Mouse (Mus musculus) Patski (cell line): ENCODE results near the gene Med31. TPM values are rescaled to one million over a fixed set of nuclear protein-coding genes. Genes with fewer than 3 reads are reported as not detected.

ENCODE experiments used
- ATAC-seq: fragments of 100-300 bp; one replicate; pipeline ENCODE4 v1.8.0; 2021
- CTCF ChIA-PET: fragments of 350-600 bp; sonication (Branson Sonifier 250); formaldehyde crosslinking; loops from one replicate; lab custom pipeline; 2022; ENCODE audit warnings: inconsistent platforms; lab: Charles Lee
- POLR2A ChIA-PET: fragments of 350-600 bp; sonication (Branson Sonifier 250); formaldehyde crosslinking; loops from one replicate; lab custom pipeline; 2022; ENCODE audit warnings: antibody characterized with exemption, inconsistent platforms; lab: Charles Lee
- DNase-seq: peaks from one replicate; pipeline ENCODE4 v3.0.0-alpha.2; 2011; ENCODE audit warnings: low read depth, low spot score
- H3K27me3 ChIP-seq: fragments of 371-371 bp; one replicate; pipeline ENCODE4 v1.5.1; 2021
- CTCF ChIP-seq: fragments of 100-300 bp; IDR thresholded peaks from one replicate; pipeline ENCODE4 v1.5.1; 2021
- in situ Hi-C: fragments of 300-500 bp; cut with MboI; formaldehyde crosslinking; loops from 3 replicates; pipeline ENCODE4 v1.11.1; 2018; ENCODE audit warnings: low pct_unique_long_range_greater_than_20kb, mixed read lengths
- polyA plus RNA-seq: library from polyadenylated mRNA; unstranded; gene quantifications from one replicate; pipeline ENCODE4 v1.2.3, GENCODE M21; 2021

Med31 gene
- polyA plus RNA-seq, 1 experiment from 2014 or later: 24.1 TPM

- TF ChIP-seq CTCF: no peak
- no peak for DNase-seq
- in situ Hi-C loops: loop anchor here (5.0 kb wide), 1 partner anchor 154 kb away; no protein-coding TSS in a partner anchor
Observed at GRCm38 (mm10) chr11:72206341-72207203, 8.8 kb downstream of the Med31 start, which contains the start of gene Gm43951. TSS of gene Gm43951 (minus strand) at chr11:72206840.

GRCm38 (mm10) chr11:72205256-72205655, 10.1 kb downstream of the Med31 start:
- DNase-seq (no peak), ATAC-seq (no peak)
- no peak for TF ChIP-seq CTCF
- ChIA-PET POLR2A (interaction anchor here (0.6 to 0.8 kb wide), 2 partner anchors 17 to 59 kb away, joined by 4 read pairs; no protein-coding TSS in a partner anchor), CTCF (interaction anchor here (0.6 to 2.2 kb wide), 4 partner anchors 14 to 153 kb away, joined by 3 to 9 read pairs (median 3); no protein-coding TSS in a partner anchor)
- in situ Hi-C loops: loop anchor here (5.0 kb wide), 1 partner anchor 153 kb away; no protein-coding TSS in a partner anchor
- H3K27me3 ChIP-seq: no peaks in the 10 kb centered on the region

More at GRCm38 (mm10) chr11:72206341-72207203, 8.8 kb downstream of the Med31 start, which contains the start of gene Gm43951:
- no peaks in the 10 kb centered on the region for H3K27me3 ChIP-seq
- ChIA-PET POLR2A (interaction anchor here (1.4 kb wide), 1 partner anchor 12 kb away, joined by 3 read pairs; no protein-coding TSS in a partner anchor), CTCF (interaction anchor here (1.3 to 2.2 kb wide), 3 partner anchors 20 to 154 kb away, joined by 3 to 9 read pairs (median 3); no protein-coding TSS in a partner anchor)
- peak; percentile 67 for ATAC-seq

- ChIA-PET POLR2A (no interaction called here), CTCF (interaction anchor here (3.5 kb wide), 1 partner anchor 16 kb away, joined by 9 read pairs; no protein-coding TSS in a partner anchor)
- no peak for TF ChIP-seq CTCF
- ATAC-seq (no peak), DNase-seq (no peak)
- in situ Hi-C loops: no loop called here
- no peaks in the 10 kb centered on the region for H3K27me3 ChIP-seq
Observed at GRCm38 (mm10) chr11:72203440-72203839, 12.0 kb downstream of the Med31 start.

GRCm38 (mm10) chr11:72196506-72196905, 18.9 kb downstream of the Med31 start:
- in situ Hi-C loops: no loop called here
- no peak for ATAC-seq
- ChIA-PET CTCF (interaction anchor here (1.1 kb wide), 1 partner anchor 10 kb away, joined by 3 read pairs; no protein-coding TSS in a partner anchor), POLR2A (no interaction called here)
- DNase-seq: no peak
- no peak for TF ChIP-seq CTCF
- no peaks in the 10 kb centered on the region for H3K27me3 ChIP-seq

GRCm38 (mm10) chr11:72194259-72194658, 21.1 kb downstream of the Med31 start:
- ATAC-seq (no peak), DNase-seq (no peak)
- CTCF ChIA-PET: no interaction called here
- POLR2A ChIA-PET: interaction anchor here (1.2 kb wide), 1 partner anchor 13 kb away, joined by 3 read pairs; the partner anchor contains the start of genes 4933427D14Rik, Gm43951 and Txndc17
- no peak for TF ChIP-seq CTCF
- no peaks in the 10 kb centered on the region for H3K27me3 ChIP-seq
- in situ Hi-C loops: no loop called here

GRCm38 (mm10) chr11:72190857-72191256, 24.5 kb downstream of the Med31 start:
- ChIA-PET POLR2A (no interaction called here), CTCF (interaction anchor here (0.8 kb wide), 1 partner anchor 17 kb away, joined by 3 read pairs; no protein-coding TSS in a partner anchor)
- in situ Hi-C loops: no loop called here
- DNase-seq: no peak
- TF ChIP-seq CTCF: no peak
- H3K27me3 ChIP-seq: no peaks in the 10 kb centered on the region
- ATAC-seq: no peak

GRCm38 (mm10) chr11:72184252-72184651, 31.1 kb downstream of the Med31 start:
- ChIA-PET POLR2A (no interaction called here), CTCF (interaction anchor here (1.1 to 1.4 kb wide), 2 partner anchors 22 to 26 kb away, joined by 3 read pairs; partner anchors contain the start of genes 4933427D14Rik and Gm43951)
- ATAC-seq (no peak), DNase-seq (no peak)
- TF ChIP-seq CTCF: no peak
- in situ Hi-C loops: no loop called here
- H3K27me3 ChIP-seq: no peaks in the 10 kb centered on the region

GRCm38 (mm10) chr11:72181136-72181535, 34.3 kb downstream of the Med31 start:
- TF ChIP-seq CTCF: no peak
- H3K27me3 ChIP-seq: no peaks in the 10 kb centered on the region
- ChIA-PET POLR2A (no interaction called here), CTCF (interaction anchor here (0.6 to 1.4 kb wide), 3 partner anchors 8 to 21 kb away, joined by 3 read pairs; no protein-coding TSS in a partner anchor)
- ATAC-seq: no peak
- in situ Hi-C loops: no loop called here
- DNase-seq: no peak

GRCm38 (mm10) chr11:72180556-72180955, 34.8 kb downstream of the Med31 start:
- H3K27me3 ChIP-seq: no peaks in the 10 kb centered on the region
- TF ChIP-seq CTCF: no peak
- ATAC-seq: no peak
- in situ Hi-C loops: no loop called here
- CTCF ChIA-PET: interaction anchor here (0.8 to 1.8 kb wide), 3 partner anchors 8 to 21 kb away, joined by 3 to 6 read pairs (median 3); no protein-coding TSS in a partner anchor
- POLR2A ChIA-PET: no interaction called here
- no peak for DNase-seq

- ChIA-PET CTCF (no interaction called here), POLR2A (no interaction called here)
- H3K27me3 ChIP-seq: no peaks in the 10 kb centered on the region
- no peak for TF ChIP-seq CTCF
- in situ Hi-C loops: no loop called here
- DNase-seq (no peak), ATAC-seq (no peak)
Observed at GRCm38 (mm10) chr11:72176553-72176952, 38.8 kb downstream of the Med31 start.
